Mouse (Mus musculus) forebrain, embryonic 14.5 days (tissue): Measurements from ENCODE around the gene Ppp1r14a. TPM values are rescaled to one million over a fixed set of nuclear protein-coding genes. Genes with fewer than 3 reads are reported as not detected.

Experiments used
- ATAC-seq: fragments of 200-750 bp; cut with Nextera tagmentation; 2 replicates; pipeline ENCODE4 v1.8.0; 2017; ENCODE audit warnings: mild to moderate bottlenecking, moderate library complexity
- DNase-seq: peaks from one replicate; pipeline ENCODE4 v3.0.0-alpha.2; 2015; ENCODE audit warnings: low spot score
- H3K27ac ChIP-seq: fragments of 300-500 bp; sonication (generic); 2 replicates; pipeline ENCODE4 v1.5.1; 2014; ENCODE audit warnings: low read depth, mild to moderate bottlenecking, control low read depth, low read length, moderate library complexity
- H3K27me3 ChIP-seq: fragments of 300-500 bp; sonication (generic); replicated peaks from 2 replicates; pipeline ENCODE4 v1.6.1; 2014; ENCODE audit warnings: low read length, control low read depth, mixed read lengths; ENCODE audit not compliant: control insufficient read depth, insufficient read depth
- H3K36me3 ChIP-seq: fragments of 300-500 bp; sonication (generic); 2 replicates; pipeline ENCODE4 v1.6.1; 2014; ENCODE audit warnings: low read length, control low read depth; ENCODE audit not compliant: control insufficient read depth, insufficient read depth
- H3K4me1 ChIP-seq: fragments of 300-500 bp; sonication (generic); 2 replicates; pipeline ENCODE4 v1.6.1; 2014; ENCODE audit warnings: antibody characterized with exemption, low read length, control low read depth; ENCODE audit not compliant: control insufficient read depth, insufficient read depth
- H3K4me2 ChIP-seq: fragments of 300-500 bp; sonication (generic); 2 replicates; pipeline ENCODE4 v1.6.1; 2014; ENCODE audit warnings: mild to moderate bottlenecking, control low read depth, low read length
- H3K4me3 ChIP-seq: fragments of 300-500 bp; sonication (generic); 2 replicates; pipeline ENCODE4 v1.5.1; 2014; ENCODE audit warnings: low read depth, low read length, control low read depth
- H3K9ac ChIP-seq: fragments of 300-500 bp; sonication (generic); 2 replicates; pipeline ENCODE4 v1.6.1; 2014; ENCODE audit warnings: mild to moderate bottlenecking, low read length, control low read depth, moderate library complexity
- H3K9me3 ChIP-seq: fragments of 300-500 bp; sonication (generic); replicated peaks from 2 replicates; pipeline ENCODE4 v1.6.1; 2016; ENCODE audit warnings: low read length, control low read depth, mixed read lengths; ENCODE audit not compliant: control insufficient read depth
- WGBS: fragments of 180-500 bp; shearing (Covaris S2); extraction: QIAGEN DNeasy Blood & Tissue Kit; methylation state at CpG from one replicate; pipeline ENCODE4 v1.1.7; 2014; 5-methylcytosine and 5-hydroxymethylcytosine counted together
- polyA plus RNA-seq: library from polyadenylated mRNA; unstranded; fragments of >200 nt; fragmentation: Nextera tagmentation; extraction: Ambion mirVana; gene quantifications from 2 replicates; pipeline ENCODE4 v1.2.1, GENCODE M21; 2014

Gene Ppp1r14a
- polyA plus RNA-seq, 1 experiment from 2014 or later: 9.8 TPM

DNA sequence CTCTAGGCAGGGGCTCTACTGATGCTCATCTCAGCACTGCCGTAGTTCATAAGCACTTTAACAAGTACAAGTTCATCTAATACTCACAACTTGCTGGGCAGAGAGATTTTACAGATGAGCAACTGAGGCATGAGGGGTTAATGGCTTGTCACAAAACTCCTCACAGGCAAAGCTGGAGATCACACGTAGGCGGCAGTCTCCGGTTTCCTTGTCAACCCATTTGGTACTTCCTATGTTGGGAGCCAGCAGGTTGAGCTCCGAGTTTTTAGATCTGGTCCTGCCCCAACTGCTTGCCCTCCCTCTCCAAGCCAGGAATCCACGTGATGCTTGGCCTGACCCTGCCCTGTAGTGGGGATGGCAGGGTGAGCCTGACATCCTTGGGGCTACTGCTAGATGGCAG lies 38.0 kb downstream of the Ppp1r14a start:
- Histone ChIP-seq H3K9me3 (no peaks in the 10 kb centered on the region), H3K27me3 (no peaks in the 10 kb centered on the region), H3K4me2 (no peak overlapping the region), H3K36me3 (peaks cover 55% of the 10 kb centered on the region), H3K4me1 (no peaks in the 10 kb centered on the region), H3K9ac (no peak overlapping the region), H3K27ac (no peak overlapping the region), H3K4me3 (no peak overlapping the region)
- WGBS: 90% methylated on average over 6 of the region's 6 CpGs
- no peak for ATAC-seq
- DNase-seq: no peak

DNA sequence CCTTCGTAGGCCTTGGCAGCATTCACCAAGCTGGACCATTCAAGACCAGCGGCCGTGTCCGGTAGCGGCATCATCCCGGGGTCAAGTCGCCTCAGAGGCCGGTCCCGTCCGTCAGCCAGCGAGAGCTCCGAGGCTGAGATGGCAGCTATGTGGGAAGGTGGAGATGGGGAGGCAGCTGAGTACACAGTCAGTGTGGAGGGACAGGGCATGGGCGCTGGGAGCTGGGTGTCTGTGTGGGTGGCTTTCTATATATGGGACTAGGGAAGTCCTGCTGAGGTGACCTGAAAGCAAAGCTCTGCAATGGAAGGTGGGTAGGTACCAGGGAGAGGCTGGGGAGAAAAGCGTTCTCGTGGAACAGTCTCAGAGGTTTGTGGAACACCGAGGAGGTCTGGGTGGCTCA lies 39.9 kb downstream of the Ppp1r14a start:
- Histone ChIP-seq H3K4me3 (no peak overlapping the region), H3K4me1 (no peaks in the 10 kb centered on the region), H3K4me2 (no peak overlapping the region), H3K9me3 (no peaks in the 10 kb centered on the region), H3K27ac (no peak overlapping the region), H3K36me3 (peaks cover 52% of the 10 kb centered on the region), H3K9ac (no peak overlapping the region), H3K27me3 (no peaks in the 10 kb centered on the region)
- DNase-seq (no peak), ATAC-seq (no peak)
- 91% methylated on average over 16 of the region's 16 CpGs for WGBS

DNA sequence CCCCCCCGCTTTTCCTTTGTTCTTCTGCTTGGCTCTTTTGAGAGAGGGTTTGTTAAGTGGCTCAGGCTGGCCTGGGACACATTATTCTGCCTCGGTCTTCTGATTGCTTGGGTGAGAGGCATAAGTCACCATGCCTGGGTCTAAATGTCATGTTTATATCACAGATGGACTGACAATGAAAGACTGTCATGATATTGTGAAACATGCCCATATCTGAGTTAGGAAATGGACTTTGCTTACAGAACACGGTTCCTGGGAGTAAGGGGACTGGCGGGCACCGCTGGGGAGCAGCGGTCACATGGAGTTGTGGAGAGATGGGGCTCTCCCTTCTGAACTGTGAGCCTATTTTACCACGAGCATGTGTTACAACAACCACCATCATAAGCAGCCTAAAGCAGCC lies 45.0 kb downstream of the Ppp1r14a start:
- Histone ChIP-seq H3K27me3 (no peaks in the 10 kb centered on the region), H3K4me3 (no peak overlapping the region), H3K9ac (no peak overlapping the region), H3K27ac (no peak overlapping the region), H3K4me2 (no peak overlapping the region), H3K4me1 (no peaks in the 10 kb centered on the region), H3K9me3 (no peaks in the 10 kb centered on the region), H3K36me3 (peaks cover 27% of the 10 kb centered on the region)
- WGBS: 40% methylated on average over 7 of the region's 7 CpGs
- DNase-seq (no peak), ATAC-seq (no peak)

DNA sequence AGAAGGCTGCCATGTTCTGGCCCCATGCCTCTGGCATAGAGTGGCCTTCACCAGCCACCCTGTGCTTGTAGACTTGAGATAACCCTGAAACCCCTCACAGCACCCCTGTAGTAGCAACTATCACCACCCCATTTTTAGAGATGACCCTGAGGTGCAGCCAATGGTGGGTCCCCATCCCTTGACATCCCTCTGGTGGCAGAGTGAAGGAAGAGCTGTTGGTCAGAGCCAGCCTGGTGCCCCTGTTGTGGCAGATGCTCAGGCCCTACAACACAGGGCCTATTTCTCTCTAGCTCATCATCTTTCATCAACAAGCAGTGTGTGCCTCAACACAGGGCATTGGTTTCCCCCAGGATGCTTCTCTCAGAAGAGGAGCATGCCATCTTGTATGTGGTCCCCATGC lies 46.2 kb downstream of the Ppp1r14a start:
- H3K27ac ChIP-seq: no peak overlapping the region
- H3K9me3 ChIP-seq: no peaks in the 10 kb centered on the region
- ATAC-seq (no peak), DNase-seq (no peak)
- peaks cover 18% of the 10 kb centered on the region for H3K36me3 ChIP-seq
- no peak overlapping the region for H3K4me3 ChIP-seq
- H3K4me1 ChIP-seq: no peaks in the 10 kb centered on the region
- no peak overlapping the region for H3K4me2 ChIP-seq
- no peak overlapping the region for H3K9ac ChIP-seq
- no peaks in the 10 kb centered on the region for H3K27me3 ChIP-seq

DNA sequence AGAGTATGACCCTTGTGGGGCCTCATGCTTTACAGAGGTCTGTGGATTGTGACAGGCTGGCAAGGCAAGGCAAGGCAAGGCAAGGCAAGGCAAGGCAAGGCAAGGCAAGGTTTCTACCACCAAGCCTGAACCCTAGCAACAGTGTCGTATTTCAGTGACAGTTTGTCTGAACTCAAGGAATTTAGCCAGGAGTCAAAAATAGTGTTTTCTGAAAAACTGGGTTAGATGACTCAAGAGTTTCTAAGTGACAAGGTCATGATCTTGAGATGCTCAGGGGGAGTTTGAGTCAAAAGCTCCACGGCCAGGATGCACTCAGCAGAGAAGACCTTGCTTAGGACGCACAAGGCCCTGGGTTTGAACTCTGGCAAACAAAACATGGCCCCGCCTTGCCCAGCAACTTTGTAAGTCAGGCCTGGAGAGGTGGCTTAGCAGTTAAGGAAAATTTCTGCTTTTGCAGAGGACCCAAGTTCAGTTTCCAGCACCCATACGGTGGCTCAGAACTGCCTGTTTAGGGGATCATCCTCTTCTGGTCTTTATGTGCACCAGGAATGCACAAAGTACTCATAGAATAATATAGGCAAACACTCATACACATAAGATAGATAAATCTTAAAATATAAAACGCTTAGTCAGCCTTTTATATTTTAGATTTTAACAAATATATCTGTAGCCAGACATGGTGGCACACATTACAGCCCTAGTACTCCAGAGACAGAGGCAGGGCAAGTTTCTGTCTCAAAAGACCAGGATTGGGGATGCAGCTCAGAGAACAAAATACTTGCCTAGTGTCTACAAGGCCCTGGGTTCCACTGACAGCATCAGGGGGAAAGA lies 46.9 kb downstream of the Ppp1r14a start:
- Histone ChIP-seq H3K9me3 (no peaks in the 10 kb centered on the region), H3K27ac (no peak overlapping the region), H3K36me3 (peaks cover 11% of the 10 kb centered on the region), H3K27me3 (no peaks in the 10 kb centered on the region), H3K4me2 (no peak overlapping the region), H3K9ac (no peak overlapping the region), H3K4me1 (no peaks in the 10 kb centered on the region), H3K4me3 (no peak overlapping the region)
- ATAC-seq (no peak), DNase-seq (no peak)
- 88% methylated on average over 6 of the region's 6 CpGs for WGBS

- Histone ChIP-seq H3K4me2 (no peak overlapping the region), H3K9me3 (no peaks in the 10 kb centered on the region), H3K9ac (no peak overlapping the region), H3K27ac (no peak overlapping the region), H3K27me3 (no peaks in the 10 kb centered on the region), H3K4me3 (no peak overlapping the region), H3K4me1 (peaks cover 3% of the 10 kb centered on the region; the same call in 1 of the 2 replicates), H3K36me3 (peaks cover 5% of the 10 kb centered on the region; the same call in 1 of the 2 replicates)
- DNase-seq (no peak), ATAC-seq (no peak)
- WGBS: 69% methylated on average over 9 of the region's 9 CpGs
Measured at GRCm38 (mm10) chr7:29336795-29337319, 47.7 kb downstream of the Ppp1r14a start.

DNA sequence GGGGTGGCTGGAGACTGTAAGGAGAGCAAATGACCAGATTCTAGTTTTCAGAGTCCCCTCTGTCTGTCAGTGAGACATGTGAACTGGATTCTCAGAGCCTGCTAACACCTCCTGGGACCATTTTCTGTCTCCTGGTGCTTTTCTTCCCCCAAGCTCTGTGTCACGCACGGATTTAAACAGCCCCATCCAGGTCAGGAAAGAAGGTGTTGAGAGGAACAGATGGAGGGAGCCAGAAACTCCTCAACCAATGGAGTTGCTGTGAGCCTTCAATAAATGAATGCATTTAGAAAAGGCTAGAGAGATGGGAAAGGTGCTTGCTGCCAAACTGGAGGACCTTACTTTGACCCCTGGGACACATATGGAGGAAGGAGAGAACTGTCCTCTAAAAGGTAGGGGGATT lies 48.7 kb downstream of the Ppp1r14a start:
- no peaks in the 10 kb centered on the region for H3K27me3 ChIP-seq
- H3K4me2 ChIP-seq: no peak overlapping the region
- H3K4me1 ChIP-seq: peaks cover 10% of the 10 kb centered on the region
- H3K9me3 ChIP-seq: no peaks in the 10 kb centered on the region
- peaks cover 5% of the 10 kb centered on the region; the same call in 1 of the 2 replicates for H3K36me3 ChIP-seq
- H3K4me3 ChIP-seq: no peak overlapping the region
- ATAC-seq (no peak), DNase-seq (no peak)
- H3K9ac ChIP-seq: no peak overlapping the region
- no peak overlapping the region for H3K27ac ChIP-seq
- 61% methylated on average over 2 of the region's 2 CpGs for WGBS

- H3K36me3 ChIP-seq: peaks cover 5% of the 10 kb centered on the region; the same call in 1 of the 2 replicates
- no peaks in the 10 kb centered on the region for H3K27me3 ChIP-seq
- DNase-seq: no peak
- H3K9ac ChIP-seq: no peak overlapping the region
- peaks cover 10% of the 10 kb centered on the region for H3K4me1 ChIP-seq
- no peak for ATAC-seq
- no peak overlapping the region for H3K4me3 ChIP-seq
- 87% methylated on average over 9 of the region's 9 CpGs for WGBS
- no peak overlapping the region for H3K27ac ChIP-seq
- H3K9me3 ChIP-seq: no peaks in the 10 kb centered on the region
- H3K4me2 ChIP-seq: no peak overlapping the region
Measured at GRCm38 (mm10) chr7:29338351-29338919, 49.3 kb downstream of the Ppp1r14a start.
